Mouse (Mus musculus) cerebral cortex, adult 2 months (tissue): Measurements from ENCODE around the gene Cpm.

Experiments
- WGBS: fragments of 180-500 bp; shearing (Covaris S2); methylation state at CpG from one replicate; pipeline ENCODE4 v1.1.7; 2018; 5-methylcytosine and 5-hydroxymethylcytosine counted together

The Cpm gene

GRCm38 (mm10) chr10:117663056-117663864, 34.0 kb downstream of the Cpm start:
- WGBS = 79% methylated on average over 14 of the region's 14 CpGs

GRCm38 (mm10) chr10:117663865-117664200, 34.5 kb downstream of the Cpm start:
- 59% methylated on average over 9 of the region's 9 CpGs for WGBS

GRCm38 (mm10) chr10:117664208-117664925, 35.1 kb downstream of the Cpm start:
- 80% methylated on average over 14 of the region's 14 CpGs for WGBS

GRCm38 (mm10) chr10:117665376-117666275, 36.3 kb downstream of the Cpm start:
- WGBS = 76% methylated on average over 9 of the region's 9 CpGs

- WGBS = 95% methylated on average over 3 of the region's 3 CpGs
These were observed 37.1 kb downstream of the Cpm start for GRCm38 (mm10) chr10:117666361-117666760.

- WGBS = 93% methylated on average over 9 of the region's 9 CpGs
These were observed 37.8 kb downstream of the Cpm start for GRCm38 (mm10) chr10:117666947-117667630.

- 94% methylated on average over 28 of the region's 28 CpGs for WGBS
These were observed 38.6 kb downstream of the Cpm start for GRCm38 (mm10) chr10:117667663-117668507.

GRCm38 (mm10) chr10:117668546-117669300, 39.4 kb downstream of the Cpm start:
- WGBS = 92% methylated on average over 10 of the region's 10 CpGs

GRCm38 (mm10) chr10:117669449-117670090, 40.3 kb downstream of the Cpm start:
- 65% methylated on average over 10 of the region's 10 CpGs for WGBS

- 86% methylated on average over 3 of the region's 3 CpGs for WGBS
These were observed 40.8 kb downstream of the Cpm start for GRCm38 (mm10) chr10:117670092-117670491.

GRCm38 (mm10) chr10:117670791-117671190, 41.5 kb downstream of the Cpm start:
- 91% methylated on average over 5 of the region's 5 CpGs for WGBS

- 92% methylated on average over 9 of the region's 9 CpGs for WGBS
These were observed 42.0 kb downstream of the Cpm start for GRCm38 (mm10) chr10:117671266-117671665.

- WGBS = 75% methylated on average over 13 of the region's 13 CpGs
These were observed 42.8 kb downstream of the Cpm start for GRCm38 (mm10) chr10:117671930-117672666.

- 58% methylated on average over 7 of the region's 7 CpGs for WGBS
These were observed 43.4 kb downstream of the Cpm start for GRCm38 (mm10) chr10:117672693-117673092.

GRCm38 (mm10) chr10:117673913-117674312, 44.6 kb downstream of the Cpm start:
- WGBS = 88% methylated on average over 1 of the region's 1 CpGs

GRCm38 (mm10) chr10:117674359-117675019, 45.2 kb downstream of the Cpm start:
- 77% methylated on average over 3 of the region's 3 CpGs for WGBS

GRCm38 (mm10) chr10:117675096-117676035, 46.1 kb downstream of the Cpm start:
- 21% methylated on average over 20 of the region's 20 CpGs for WGBS
